Mouse (Mus musculus): ENCODE results near the gene Ralb. TPM values are rescaled to one million over a fixed set of nuclear protein-coding genes. Genes with fewer than 3 reads are reported as not detected.

Gene Ralb
- total RNA-seq, 2 experiments from 2014 or later, result 23.3 to 23.7 TPM

DNA sequence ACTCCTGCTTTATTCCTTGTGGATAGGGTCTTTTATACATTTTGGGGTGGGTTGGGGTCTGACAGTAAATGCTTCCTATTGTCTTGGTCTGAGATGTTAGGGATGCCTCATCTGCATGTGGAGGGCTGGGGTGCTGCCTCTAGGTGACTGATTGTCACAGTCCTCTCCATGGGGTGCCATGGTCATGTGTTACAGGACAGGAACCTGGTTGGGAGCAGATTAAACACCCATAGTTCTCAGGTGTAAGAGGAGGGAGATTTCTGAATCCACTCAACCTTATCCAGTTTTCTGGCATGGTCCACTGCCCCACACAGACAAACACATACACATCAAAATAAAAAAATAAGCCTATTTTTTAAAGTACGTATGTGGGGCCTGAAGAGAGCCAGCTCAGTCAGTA is 12.1 kb downstream of the Ralb start:
- no peak for DNase-seq

DNA sequence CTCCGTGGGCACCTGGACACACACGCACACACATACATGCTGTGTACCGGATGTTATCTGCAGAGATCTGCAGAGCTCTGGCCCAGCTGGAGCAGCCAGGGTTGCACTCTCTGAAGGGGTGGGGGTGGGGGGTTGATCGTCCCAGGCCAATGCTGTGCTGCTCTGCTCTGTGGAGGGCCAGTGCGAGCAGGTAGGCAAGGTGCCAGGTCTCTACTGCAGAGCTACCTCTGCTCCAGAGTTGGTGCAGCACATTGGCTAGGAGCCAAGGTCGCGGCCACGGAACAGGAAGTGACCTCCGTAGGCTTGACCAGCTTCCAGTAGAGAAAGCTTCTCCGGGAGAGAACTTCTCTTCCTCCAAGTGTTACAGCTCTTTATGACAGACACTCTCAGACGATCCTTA is 12.5 kb downstream of the Ralb start:
- DNase-seq, result no peak

DNA sequence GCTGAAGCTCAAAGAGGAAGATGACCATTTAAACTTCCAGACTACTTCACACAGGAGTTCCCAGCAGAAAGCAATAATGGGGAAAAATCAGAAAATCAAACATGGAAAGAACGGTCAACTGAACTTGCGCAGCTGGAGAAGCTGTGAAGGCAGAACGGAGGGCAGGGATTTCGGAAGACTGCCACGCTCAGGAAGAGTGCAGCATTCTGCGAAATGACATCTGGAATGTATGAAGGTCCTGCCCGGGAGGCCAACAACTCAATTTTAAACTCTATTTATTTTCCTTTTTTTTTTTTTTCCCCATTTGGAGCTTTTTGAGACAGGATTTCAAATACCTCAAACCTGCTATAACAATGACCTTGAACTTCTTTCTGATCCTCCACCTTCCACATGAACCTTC is 13.8 kb downstream of the Ralb start:
- DNase-seq, result no peak

DNA sequence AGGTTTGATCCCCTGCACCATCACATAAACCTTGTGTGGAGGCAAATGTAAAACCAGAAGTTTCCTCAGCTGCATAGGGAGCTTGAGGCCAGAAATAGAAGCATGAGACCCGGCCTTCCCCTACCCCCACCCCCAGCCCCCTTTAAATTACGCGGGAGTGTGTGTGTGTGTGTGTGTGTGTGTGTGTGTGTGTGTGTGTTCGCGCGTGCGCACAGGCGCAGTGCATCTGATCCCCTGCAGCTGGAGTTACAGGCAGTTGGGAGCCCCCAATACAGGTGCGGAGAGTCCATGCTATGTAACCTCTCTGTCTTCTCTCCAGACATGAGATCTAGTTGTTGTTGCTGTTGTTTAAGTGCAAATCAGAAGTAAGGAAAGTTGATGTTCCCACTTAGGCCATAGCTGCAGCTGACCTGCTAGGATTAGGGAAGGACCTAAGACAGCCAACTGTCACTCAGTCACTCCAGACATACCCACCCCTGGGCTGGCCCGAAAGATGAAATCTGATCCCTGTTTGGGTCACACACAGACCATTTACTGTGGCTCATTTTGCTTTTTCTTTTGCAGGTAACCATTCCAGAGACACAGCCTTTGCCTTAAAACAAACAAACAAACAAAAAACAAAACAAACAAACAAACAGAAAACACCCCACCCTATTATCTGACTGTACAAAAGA is 16.5 kb downstream of the Ralb start:
- no peak for DNase-seq

DNA sequence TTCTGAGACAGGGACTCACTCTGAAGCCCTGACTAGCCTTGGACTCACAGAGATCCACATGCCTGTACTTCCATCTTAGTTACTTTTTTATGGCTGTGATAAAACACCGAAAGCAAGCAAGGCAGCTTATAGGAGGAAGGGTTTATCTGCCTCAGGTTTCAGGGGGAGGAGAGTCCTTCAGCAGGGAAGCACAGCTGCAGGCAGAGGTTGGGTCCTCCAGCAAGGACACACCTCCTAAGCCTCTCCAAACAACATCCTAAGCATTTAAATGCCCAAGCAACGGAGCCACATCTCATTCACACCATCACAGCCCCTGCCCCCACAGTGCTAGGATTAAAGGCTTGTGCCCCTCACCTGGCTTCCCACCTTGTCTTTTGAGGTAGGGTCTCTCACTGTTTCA is 18.8 kb downstream of the Ralb start:
- DNase-seq, result no peak

DNA sequence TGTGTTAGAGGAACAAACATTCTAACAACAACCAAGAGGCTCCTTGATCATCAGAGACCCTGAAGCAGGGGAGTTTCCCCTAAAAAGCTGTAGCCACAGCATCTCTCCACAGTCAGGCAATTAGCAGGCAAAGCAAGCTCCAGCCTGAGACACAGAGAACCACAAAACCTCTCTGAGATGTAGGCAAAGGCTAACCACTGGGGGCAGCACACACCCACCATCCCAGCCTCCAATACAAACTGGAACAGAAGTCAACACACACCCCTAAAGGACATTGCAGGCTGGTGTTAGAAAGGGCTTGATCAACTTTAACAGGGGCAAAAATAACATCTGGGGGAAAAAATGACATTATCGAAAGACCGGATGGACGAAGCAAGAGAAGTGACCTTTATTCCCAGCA is 20.1 kb downstream of the Ralb start:
- DNase-seq, result no peak

DNA sequence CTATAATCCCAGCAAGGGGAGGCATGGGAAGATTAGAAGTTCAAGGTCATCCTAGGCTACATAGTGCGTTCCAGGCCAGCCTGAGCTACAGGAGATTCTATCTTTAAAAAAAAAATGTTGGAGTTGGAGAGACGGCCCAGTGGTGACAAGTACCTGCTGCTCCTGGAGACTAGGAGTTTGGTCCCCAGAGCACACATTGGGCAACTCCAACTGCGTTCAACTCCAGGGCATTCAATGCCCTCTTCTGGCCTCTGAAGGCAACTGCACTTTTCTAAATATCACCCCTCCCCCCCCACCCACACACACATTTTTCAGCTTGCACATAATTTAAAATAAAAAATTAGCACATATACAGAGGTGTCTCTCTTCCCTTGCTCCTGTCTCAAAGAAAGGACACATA is 21.7 kb downstream of the Ralb start:
- no peak for DNase-seq

DNA sequence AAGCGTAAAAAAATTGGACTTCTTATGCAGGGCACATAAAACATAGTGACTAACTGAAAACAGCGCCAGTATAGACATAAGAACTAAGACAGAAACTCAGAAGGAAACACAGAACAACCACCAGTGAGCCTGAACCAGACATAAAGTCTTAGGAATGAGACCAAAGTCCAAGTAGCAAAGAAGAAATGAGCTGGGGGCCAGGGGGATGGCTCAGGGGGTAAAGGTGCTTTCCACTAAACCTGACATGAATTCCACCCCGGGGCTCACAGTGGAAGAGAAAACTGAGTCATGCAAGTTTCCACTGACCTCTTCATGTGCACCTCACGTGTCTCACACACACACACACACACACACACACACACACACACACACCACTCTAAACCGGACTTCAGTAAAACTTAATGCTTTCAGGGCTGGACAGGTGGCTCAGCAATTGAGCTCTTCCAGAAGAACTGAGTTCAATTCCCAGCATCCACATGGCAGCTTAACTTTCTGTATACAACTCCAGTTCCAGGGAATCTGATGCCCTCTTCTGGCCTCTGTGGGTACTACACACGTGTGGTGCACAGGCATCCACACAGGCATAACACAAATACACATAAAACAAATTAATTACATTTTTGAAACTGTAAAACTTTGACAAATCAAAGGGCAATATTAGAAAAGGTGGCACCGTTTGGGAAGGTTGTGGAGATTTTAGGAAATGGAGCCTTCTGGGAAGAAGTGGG is 23.2 kb downstream of the Ralb start:
- no peak for DNase-seq

DNA sequence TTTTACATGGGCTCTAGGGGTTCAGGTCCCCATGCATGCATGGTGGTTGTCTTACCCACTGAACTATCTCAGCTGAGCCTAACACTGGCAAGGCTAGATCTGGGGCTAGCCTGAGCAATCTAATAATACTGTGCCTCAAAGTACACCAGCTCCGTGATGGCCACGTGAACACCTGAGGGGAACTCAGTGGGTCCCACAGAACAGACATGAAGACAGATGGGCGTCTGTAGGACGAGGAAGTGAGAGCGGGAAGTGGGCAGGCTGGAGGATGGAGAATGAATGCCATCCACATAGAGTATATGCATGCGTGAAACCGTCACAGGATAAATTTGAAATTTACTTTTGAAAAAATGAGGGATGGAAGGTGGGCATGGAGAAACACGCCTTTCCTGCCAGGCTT is 23.9 kb downstream of the Ralb start:
- DNase-seq, result no peak

DNA sequence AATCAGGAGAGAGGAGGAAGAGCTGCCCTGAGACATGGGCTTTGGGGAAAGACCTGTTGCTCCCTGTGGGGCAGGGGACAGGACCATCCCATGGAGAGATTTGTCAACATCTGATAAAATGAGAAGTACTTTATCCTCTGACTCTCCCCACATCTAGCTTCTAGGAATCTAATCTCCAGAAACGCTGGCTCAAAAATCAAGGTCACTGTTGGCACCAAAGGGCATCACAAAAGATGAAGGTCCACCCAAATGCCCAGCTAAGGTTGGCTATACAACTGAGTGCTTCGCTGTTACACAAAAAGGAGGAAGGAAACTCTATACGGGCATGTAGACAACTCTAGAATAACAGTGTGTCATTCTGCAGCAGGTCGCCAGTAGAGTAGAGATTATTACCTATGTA is 25.0 kb downstream of the Ralb start:
- DNase-seq, result no peak

DNA sequence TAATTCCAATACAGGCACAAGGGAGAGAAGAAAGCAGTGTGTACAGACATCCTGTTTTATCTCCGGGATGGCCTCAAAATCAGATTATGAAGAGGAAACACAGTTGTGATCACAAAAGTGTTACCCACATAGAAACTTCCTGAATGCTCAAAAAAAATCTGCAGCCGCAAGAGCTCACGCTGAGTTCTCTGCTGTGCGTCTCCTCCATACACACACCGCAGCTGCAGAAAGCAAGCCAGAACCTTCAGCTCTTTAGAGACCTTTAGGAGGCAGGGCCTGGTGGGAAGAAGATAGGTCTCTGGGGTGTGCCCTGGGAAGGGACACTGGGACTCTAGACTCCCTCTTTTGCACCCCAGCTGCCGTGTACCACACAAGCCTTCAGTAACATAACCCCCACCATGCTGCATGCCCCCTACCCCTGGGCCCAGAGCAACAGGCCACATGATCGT is 27.7 kb downstream of the Ralb start:
- no peak for DNase-seq

DNA sequence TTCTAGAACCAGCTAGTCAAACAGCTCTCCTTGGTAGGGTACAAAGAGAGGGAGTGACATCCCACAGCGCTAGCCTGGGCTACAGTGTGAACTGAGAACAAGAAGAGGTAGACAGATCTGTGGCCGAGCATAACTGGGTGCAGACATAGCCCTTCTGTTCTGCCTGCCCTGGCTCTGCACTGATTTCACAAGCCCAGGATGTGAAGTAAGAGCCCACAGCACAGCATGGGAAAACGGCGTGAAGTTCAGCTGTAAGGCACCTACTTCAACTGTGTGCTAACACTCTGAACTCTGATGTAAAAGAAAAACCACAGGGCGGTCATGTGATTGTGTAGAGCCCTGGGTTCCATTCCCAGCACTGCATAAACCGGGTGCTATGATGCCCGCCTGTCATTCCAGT is 29.9 kb downstream of the Ralb start:
- no peak for DNase-seq

DNA sequence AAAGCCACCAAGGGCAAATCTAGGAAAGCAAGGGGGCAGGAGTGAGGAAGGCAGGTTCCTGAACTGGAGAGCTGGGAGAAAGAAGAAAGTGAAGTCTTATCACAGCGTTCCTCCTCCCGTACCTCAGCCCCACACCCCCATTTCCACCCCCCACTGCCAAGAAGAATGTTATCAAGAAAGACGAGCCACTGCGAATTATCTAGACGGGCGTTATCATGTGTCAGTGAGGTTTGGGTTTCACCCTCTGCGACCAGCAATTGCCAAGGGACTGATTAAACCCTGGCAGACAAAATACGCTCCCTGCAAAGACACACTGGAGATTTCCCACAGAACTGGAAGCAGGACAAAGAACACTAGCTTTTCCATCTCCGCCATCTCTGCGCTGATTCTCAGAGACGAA is 31.9 kb downstream of the Ralb start:
- no peak for DNase-seq

DNA sequence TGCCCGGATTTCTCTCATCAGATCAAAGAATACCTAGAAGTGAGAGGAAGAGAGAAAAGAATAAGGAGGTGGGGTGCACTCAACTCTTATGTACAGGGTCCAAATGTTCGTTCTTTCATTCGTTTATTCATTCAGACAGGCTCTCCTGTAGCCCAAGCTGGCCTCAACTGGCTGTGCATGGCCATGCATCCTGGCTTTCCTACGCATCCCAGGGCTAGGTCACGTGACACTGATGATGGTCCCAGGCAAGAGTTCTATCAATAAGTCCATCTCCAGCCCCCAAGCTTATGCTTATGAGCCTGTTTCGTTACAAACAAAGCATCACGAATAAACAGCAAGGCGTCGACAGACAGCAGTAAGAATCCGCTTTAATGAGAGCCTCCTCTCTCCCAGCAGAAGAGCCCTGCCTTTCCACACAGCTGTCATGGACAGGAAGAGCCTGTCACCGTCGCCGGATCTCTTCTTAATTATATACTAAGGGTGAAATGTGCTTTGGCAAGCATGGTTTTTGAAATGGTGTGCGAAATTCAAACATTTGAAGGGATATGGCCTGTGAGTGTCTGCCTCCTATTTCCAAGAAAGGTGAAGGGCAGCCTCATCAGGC is 32.7 kb downstream of the Ralb start:
- no peak for DNase-seq

DNA sequence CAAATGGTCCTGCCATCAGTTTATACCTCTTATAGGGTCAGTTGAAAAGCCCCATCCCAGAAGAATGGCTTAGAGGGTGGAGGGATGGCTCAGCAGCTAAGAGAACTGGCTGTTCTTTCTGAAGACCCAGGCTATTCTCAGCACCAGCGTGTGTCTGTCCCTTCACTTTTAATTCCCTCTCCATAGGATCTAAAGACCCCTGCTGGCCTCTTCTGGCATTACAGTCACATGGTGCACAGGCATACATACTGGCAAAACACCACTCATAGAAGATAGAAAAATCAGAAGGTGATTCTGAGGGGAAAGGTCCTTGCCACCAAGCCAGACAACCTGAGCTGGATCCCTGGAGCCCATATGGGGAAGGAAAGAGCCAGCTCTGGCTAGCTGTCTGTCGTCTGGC is 41.2 kb downstream of the Ralb start:
- DNase-seq, result no peak

DNA sequence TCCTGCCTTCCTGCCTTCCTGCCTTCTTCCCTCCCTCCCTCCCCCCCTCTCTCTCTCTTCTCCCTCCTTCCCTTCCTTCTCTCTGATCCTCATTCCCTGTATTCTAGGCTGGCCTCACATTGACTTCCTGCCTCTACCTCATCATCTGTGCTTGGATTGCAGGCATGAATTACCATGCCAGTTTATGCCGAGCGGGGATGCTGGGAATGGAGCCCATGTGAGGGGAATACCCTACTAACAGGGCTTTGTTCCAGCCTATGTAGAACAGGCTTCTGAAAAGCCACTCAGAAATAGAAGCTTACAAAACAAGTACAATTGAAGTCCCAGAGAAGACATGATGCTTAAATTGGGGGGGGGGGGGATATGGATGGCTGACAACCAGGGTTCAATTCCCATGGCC is 44.5 kb downstream of the Ralb start:
- DNase-seq, result no peak

DNA sequence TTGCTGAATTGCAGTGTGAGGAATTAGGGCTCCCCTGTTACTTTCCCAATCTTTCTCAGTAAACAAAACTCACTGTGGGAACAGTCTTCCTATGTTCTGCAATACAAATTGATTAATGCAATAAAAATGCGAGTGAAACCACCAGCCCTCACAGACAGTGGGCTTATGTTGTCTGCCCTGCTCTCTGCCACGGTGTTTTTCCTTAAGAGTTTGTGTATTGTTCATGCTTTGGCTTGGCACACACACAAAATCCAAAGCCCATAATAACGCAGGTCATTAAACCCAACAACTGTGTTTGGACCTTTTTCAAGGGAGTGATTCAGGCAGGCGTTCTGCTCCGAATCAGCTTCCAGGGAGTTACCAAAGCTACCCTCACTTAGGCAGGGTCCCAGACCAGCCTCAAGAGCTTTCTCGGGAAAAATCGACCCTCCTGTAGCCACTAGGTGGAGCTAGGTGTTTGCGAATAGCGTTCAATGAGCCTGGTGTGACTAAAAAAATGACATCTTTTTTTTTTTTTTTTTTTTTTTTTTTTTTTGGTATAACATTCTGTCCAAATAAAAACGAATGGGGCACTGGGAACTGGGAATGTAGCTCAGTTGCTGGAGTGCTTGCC is 46.5 kb downstream of the Ralb start:
- peak; percentile 53 to 64 for DNase-seq

DNA sequence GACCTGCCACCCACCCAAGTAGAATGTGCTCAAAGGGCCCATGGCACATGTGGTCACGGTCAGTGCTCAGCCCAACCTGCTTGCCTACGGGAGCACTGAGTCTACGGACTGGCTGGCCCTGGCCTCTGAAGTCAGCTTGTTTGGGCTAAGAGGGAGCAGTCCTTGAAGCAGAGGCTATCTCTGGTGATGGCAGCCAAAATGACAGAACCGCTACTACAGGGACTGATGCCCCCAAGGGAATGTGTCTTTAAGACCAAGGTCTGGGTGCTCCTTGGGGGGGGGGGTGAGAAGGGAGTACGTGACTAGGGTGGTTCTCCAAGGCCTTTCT is 47.1 kb downstream of the Ralb start:
- no peak for DNase-seq

DNA sequence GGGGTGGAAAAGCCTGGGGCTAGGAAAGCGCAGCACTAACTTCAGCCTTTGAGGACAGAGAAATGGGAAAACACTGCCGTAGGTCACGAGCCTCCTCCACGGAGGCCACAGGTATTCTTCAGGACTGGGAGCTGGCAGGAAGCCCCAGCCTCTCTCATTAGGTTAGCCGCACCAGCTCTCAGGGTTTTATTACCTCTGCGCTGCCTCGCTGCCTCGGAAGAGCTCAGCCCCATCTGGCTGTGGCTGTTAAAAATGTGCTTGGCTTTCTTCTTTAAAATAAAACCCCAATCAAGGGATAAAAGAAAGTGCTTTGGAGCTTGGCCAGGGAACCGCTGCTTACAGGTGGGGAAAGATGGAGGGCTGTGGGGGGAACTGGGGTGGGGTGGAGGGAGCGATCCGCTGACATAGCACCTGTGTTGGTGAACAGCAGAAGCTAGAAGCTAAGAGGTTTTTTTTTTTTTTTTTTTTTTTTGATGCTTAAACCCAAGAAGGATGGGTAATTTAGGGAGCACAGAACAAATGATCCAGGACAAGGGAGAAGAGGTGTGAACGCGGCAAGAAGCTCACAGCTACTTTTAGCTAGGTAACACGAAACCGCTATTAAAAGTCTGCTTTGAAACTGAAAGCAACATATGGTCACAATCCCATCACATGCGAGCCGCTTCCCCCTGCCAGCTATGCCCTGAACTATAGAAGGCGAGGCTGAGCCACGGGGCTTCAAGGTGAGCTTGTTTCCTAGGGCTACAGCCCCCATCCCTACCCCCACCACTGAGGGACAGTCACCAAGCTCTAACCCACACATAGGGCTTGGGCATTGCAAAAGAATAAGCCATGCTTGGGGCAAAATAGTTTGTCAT is 47.7 kb downstream of the Ralb start:
- no peak for DNase-seq

DNA sequence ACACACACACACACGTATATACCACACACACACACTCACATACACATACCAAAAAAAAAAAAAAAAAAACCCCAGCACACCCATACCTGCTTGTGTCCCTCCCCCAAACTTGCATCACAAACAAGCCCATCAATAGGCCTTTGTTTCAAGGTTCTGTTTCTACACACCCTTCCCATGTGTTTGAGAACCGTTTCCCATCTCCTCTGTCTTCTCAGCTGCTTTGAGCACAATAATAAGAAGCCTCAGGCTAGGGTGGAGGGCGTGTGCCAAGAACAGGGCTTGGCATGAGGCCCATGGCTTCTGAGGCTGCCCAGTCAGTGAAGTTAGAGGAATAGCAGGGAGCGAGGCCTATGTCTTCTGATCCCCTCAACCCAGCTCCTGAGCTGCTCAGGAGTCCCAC is 50.9 kb downstream of the Ralb start:
- peak in 1 of 2 experiments; percentile 21 for DNase-seq

DNA sequence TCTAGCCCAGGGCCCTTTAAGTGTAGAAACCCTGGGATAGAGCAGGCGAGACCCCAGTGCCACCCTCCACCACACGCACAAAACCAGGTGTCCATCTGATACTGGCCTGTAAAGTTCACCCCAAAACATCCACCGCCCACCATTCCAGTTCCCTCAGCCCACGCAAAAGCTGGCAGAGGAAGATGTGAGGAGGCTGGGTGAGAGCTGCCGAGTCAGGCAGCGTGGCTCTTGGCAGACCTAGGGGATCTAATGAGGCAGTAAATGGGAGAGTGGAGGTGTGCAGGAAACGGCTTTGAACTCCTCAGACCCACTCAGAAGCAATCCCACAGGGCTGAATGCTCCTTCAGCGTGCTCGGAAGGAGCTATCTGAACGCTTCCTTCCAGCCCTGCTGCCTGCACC is 53.2 kb downstream of the Ralb start:
- no peak for DNase-seq

DNA sequence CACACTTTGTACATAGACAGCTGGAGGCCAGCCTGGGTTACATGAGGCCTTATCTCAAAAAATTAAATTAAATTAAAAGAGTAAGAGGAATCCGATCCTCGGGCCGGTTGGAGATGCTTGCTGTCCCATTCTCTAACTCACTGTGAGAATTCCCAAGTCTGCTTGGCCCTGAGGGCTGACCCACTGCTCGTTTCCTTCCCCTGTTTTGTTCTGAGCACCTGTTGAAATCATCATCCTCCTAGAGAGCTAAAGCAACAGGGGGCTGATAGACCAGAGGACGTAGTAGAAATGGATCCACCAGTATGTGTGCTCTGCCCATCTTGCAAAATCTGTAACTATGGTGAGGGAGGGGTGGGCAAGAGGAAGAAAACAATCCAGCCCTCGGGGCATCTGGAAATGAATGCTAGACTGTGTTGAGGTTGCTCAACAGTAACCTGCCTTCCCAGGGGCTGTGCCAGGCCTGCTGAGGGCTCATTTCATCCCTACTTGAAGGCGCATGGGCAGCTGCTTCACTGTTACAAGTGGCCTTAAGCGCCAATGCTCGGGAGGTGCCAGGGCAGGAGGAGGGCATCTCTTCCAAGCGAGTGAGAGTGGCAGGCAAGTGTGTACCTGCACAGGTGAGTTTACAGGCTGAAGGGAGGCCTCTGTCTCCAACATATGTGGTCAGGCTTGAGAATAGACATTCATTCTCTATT is 53.8 kb downstream of the Ralb start:
- DNase-seq, result no peak
